Mouse (Mus musculus) lung, postnatal 0 days (tissue): Measurements from ENCODE around the gene Unc45b.
A peak's percentile ranks its signal among the peaks of the same experiment; 100 is the strongest.

ENCODE experiments used
- CTCF ChIP-seq: IDR thresholded peaks from 2 replicates; pipeline ENCODE4 v1.5.1; 2016; ENCODE audit warnings: antibody characterized with exemption, mild to moderate bottlenecking
- EP300 ChIP-seq: IDR thresholded peaks from 2 replicates; pipeline ENCODE4 v1.6.1; 2016; ENCODE audit warnings: antibody characterized with exemption, mild to moderate bottlenecking, control low read depth

DNA sequence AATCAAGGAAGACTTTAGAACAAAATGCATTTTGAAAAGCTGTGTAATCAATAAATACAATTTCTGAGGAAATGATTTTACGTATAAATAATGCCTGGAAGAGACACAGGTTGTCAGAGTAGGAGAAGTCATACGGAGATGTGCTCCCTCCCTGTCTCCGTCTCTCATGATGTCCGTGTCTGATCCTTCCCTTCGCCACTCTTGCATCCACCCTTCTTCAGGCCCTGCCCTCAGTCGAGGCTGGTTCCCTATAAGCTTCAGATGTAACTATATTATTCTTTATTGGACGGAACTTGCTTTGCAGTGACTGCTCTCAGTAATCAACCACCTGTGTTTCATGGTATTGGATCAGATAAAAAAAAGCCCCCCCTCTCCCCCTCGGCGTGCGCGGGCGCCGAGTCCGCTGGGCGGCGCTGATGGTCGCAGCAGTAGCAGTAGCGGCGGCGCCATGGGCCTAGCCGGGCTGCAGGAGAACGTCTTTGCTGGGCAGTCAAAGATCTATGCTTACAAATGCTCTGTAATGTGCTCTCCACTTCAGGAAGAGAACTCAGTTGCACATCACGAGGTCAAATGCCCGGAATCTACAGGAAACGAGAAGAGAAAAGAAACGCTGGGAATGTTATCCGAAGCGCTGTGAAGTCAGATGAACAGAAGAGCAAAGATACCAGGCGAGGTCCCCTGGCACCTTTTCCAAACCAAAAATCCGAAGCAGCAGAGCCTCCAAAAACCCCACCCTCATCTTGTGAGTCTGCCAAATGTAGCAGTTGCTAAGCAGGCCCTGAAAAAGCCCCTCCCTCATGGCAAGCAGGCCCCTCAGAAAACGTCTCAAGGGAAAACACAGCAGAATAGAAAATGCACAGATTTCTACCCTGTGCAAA is 60.6 kb downstream of the Unc45b start:
- TF ChIP-seq EP300 (no peak), CTCF (peak; percentile 75)
